Mouse (Mus musculus) bone marrow, adult 2 months (tissue): ENCODE measurements at regions not wholly inside any gene's neighbourhood (a gene's known extent, or its start where the extent isn't known, plus 50 kb on each side); places are given as distances from the start of the nearest gene placed in this dataset.

Experiments used
- CTCF ChIP-seq: fragments of 200-500 bp; IDR thresholded peaks from 2 replicates; pipeline ENCODE4 v1.5.1; 2011; ENCODE audit warnings: low read length, control low read depth; ENCODE audit not compliant: control insufficient read depth, insufficient read depth
- POLR2A ChIP-seq: fragments of 200-500 bp; IDR thresholded peaks from 2 replicates; pipeline ENCODE4 v1.6.1; 2011; ENCODE audit warnings: low read depth, mild to moderate bottlenecking, control low read depth, low read length, borderline replicate concordance; ENCODE audit not compliant: control insufficient read depth

- TF ChIP-seq CTCF (no peak), POLR2A (no peak)
These were observed 58.2 kb upstream of the Ttc29 start for GRCm38 (mm10) chr8:78154873-78155272.
